Mouse (Mus musculus): ENCODE results near the gene Pnpla5.
A peak's percentile ranks its signal among the peaks of the same experiment; 100 is the strongest.
"Not testable (repeated sequence)": the region's sequence is repeated elsewhere in the genome, so short reads cannot be mapped to it uniquely, and the experiment has no call there.

Gene Pnpla5

DNA sequence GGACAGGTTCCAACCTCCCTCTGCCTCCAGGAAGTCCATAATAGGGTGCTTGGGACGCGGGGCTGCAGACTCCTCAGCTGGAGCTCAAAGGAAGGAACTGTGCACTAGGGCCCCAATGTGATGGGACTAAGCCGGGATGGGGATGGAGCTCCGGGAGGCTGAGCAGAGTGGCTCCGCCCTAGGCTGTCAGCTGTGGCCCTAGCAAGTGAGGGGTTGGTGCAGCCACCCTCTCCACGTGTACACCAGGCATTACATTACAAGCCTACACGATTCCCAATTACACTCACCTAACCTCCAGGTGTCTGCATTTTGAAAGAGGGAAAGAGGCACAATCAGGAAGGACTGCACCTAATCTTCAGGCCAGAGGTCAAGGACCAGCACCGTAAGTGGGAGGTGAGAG lies at the start of gene Pnpla5:
Gene Pnpla5 (minus strand): TSS at position 101 of the 400 bp plus-strand sequence.
- DNase-seq (ENCODE audit: low read depth), result no peak

DNA sequence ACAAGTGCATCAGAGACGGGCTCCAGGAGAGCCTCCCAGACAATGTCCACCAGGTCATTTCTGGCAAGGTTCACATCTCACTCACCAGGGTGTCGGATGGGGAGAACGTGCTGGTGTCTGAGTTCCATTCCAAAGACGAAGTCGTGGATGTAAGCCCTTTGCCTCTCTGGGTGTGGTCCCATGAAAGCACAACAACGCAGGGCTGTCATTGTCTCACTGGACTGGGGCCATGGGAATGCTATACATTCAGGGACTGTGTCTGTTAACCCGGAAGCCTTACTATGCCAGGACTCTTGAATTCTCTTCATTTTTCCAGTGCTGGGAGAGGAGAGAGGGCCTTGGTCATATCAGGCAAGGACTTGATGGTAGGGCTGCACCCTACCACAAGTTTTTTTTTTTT lies 48.2 kb upstream of the Pnpla5 start:
- DNase-seq (ENCODE audit: low read depth), result no peak

DNA sequence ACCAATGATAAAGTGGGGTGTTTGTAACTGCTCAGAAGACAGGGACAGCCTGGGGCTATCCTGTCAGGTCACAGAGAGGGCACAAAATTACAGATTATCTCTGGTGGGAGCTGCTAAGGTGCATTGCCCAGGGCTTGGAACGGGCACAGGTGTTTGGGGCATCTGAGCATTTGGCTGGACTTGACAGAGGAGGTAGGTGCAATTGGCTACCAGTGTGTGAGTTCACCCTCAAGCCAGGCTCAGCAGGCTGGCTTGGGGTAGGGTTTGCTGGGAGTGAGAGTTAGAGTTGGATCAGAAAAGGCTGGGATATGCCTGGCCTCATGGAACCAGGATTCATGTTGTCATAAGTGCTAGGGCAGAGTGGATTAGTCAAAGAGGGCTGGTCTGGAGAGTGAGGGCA lies 46.5 kb upstream of the Pnpla5 start:
- DNase-seq (ENCODE audit: low read depth), result no peak

DNA sequence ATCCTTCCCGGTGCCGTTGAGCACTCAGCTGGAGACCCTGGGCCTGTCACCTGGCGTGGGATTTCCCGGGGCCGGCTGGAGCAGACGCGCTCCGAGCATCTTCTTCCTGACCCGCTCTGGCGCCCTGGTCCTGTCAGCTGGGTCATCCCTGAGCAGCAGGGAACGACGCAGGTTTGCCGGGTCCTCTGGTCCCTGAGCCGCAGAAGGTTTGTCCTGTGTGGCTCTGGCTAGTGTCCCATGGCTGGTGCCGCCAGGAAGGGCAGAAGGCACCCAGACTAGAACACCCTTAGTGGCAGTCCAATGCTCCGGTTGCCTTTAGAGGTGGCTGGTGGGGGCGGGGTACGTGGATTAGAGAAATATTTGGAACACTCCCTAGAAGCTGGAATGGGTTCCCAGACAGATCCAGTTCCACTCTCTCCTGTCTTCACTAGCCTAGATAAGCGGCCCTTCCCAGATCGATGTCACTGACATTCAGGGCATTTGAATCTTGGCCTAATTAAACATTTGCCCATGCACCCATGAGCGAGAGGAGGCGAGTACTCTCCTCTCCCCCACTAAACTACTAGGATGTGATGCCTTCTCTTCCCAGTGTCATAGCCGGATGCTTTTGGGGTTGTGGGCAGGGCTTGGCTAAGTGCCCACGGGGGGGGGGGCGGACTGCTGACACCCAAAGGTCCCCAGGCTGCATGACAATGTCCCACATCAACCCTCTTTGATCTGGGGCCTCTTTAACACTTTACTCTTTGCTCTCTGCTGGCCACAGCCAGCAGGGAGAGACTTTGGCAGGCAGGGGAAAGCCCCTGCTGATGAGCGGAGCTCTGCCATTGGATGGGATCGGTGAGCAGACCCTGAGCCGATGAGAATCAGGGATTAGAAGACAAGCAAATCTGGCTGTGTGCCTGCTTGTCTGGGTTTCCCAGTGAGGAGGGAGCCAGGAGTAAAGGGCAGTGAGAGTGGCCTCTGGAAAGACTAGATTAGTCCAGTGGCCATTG lies 45.5 kb upstream of the Pnpla5 start:
- DNase-seq (ENCODE audit: low read depth), result no peak

DNA sequence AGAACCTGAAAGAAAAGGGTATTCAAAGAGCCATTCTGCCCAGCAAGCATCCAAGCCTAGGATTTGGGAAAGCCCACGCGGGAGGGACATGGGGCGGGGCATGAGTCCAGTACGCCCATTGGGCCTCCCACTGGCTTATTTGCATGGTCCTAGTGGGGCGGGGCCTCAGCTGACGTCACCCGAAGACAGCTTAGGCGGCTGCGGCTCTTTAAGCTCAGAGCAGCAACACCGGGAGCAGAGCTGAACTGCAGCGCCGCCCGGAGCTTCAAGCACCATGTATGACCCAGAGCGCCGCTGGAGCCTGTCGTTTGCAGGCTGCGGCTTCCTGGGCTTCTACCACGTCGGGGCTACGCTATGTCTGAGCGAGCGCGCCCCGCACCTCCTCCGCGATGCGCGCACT lies 44.6 kb upstream of the Pnpla5 start, which contains the start of gene Pnpla3:
Gene Pnpla3 (plus strand): TSS at position 238 of the 400 bp plus-strand sequence.
- DNase-seq (ENCODE audit: low read depth), result no peak

DNA sequence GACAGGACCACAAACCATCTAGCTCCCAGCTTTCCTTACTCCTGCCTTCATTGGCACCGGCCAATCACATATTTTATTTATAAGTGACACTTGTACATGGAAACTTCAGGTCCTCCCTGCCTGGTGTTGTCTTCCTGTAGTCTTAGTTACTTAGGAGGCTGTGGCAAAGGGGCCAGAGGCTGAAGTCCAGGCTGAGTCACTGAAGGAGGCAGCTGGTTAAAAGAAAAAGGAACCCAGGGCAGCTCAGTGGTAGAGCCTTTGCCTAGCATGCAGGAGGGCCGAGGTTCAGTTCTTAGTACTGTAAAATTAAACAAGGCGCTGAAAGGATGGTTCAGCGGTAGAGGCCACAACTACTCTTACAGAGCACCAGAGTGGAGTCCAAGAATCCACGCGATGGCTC lies 43.8 kb upstream of the Pnpla5 start:
- no peak for DNase-seq (ENCODE audit: low read depth)

DNA sequence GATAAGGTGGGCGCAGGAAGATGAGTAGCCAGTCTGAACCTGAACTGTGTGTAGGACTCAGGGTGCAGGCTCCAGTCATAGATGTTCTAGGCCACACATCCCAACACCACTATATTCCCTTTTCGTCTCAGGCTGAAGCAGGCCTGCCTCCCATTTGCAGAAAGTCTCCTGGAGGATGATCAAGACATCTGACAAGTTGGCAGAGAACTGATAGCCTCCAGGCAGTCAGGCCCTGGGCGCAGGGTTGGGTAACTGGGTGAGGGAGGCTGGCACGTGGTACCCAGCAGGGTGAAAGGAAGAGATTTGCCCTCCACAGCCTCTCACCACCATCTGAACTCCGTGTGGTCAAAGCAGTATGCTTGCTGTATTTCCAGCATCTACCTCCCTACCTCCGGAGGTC lies 38.9 kb upstream of the Pnpla5 start:
- DNase-seq (ENCODE audit: low read depth), result no peak

DNA sequence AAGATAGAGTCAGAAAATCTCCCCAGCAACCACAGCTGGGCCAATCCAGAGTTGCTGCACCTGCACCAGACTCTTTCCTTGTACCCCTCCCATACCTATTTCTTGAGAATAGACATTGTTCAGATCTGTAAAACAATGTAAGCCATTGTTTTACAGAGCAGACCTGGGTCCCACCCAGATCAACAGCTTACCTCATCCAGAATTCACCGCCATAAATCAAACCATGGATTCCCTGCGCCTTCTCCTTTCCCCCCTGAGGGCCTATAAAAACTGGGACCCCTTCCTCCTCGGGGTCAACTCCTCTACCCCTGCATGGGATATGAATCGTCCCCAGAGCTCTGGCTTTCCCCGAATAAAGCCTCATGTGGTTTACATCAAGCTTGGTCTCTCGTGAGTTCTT lies 34.6 kb upstream of the Pnpla5 start:
- not testable (repeated sequence) for DNase-seq (ENCODE audit: low read depth)

DNA sequence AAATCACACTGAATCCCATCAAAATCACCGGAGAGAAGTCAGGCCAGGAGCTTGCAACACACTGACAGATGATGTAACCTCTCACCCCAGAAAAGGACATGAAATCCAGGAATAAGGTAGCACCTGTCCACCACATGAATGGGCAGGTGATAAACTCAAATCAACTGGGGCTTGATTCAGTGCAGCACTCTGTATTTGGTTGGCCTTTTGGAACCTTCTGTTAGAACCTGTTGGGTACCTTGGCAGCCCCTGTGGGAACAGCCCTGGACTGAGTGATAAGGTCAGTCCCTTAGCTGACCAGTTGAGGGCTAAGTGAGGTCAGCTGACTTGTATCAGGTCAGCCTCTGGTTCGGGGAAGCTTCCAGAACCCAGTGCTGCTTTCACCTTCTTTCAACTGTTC lies 33.2 kb upstream of the Pnpla5 start:
- DNase-seq (ENCODE audit: low read depth), result no peak

DNA sequence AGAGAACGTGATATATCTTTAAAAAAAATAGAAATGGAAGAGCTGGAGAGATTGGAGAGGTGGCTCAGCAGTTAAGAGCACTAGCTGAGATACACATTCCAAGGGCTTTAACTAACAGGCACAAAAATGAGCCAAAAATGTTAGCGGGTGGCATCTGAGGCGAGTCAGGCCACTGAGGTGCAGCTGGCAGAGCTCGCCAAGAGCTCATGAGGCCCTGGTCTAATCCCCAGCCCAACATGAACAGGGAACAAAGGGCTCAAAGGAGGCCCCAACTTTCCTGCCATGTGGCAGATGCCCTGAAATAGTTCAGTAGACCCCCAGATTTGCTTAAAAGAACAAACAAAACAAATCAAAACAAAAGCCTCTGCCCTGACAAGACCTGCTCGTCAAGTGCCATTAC lies 18.0 kb upstream of the Pnpla5 start:
- DNase-seq (ENCODE audit: low read depth), result no peak

DNA sequence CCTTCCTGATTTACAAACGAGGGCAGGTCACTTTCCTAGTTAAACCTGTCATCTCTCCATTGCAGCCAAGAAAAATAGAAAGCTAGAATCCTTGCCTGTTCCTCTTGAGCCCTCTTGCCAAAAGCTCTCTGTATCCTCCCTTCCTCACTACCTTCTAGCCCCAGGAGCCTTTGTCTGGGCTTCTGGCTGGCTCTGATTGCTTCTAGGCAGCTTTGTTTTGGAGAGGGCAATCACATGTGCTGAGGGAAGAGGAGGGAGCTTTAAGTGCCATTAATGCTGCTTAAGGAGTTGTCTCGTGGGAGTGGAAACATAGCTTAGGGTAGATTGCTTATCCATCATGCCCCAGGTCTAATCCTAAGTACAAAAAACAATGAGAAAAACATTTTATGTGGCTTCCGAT lies 17.1 kb upstream of the Pnpla5 start:
- DNase-seq (ENCODE audit: low read depth), result no peak

DNA sequence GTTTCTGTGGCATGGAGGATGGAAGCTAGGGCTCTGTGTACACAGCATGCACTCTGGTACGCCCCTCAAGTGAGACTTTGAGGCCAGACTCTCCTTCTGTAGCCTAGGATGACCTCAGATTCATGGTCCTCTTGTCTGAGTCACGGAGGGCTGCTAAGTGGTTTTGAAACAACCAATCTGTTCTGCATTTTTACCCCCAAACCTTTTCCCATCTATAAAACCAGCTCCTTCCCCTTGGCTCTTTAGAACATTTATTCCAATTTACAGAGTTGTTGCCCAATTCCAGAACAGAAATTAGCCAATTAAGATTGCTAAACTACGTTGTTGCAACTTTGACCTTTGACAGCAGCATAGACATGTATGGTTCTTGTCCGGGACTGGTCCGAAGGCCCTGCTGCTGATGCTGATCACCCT lies 16.6 kb upstream of the Pnpla5 start:
- peak; percentile 56 for DNase-seq (ENCODE audit: low read depth)

DNA sequence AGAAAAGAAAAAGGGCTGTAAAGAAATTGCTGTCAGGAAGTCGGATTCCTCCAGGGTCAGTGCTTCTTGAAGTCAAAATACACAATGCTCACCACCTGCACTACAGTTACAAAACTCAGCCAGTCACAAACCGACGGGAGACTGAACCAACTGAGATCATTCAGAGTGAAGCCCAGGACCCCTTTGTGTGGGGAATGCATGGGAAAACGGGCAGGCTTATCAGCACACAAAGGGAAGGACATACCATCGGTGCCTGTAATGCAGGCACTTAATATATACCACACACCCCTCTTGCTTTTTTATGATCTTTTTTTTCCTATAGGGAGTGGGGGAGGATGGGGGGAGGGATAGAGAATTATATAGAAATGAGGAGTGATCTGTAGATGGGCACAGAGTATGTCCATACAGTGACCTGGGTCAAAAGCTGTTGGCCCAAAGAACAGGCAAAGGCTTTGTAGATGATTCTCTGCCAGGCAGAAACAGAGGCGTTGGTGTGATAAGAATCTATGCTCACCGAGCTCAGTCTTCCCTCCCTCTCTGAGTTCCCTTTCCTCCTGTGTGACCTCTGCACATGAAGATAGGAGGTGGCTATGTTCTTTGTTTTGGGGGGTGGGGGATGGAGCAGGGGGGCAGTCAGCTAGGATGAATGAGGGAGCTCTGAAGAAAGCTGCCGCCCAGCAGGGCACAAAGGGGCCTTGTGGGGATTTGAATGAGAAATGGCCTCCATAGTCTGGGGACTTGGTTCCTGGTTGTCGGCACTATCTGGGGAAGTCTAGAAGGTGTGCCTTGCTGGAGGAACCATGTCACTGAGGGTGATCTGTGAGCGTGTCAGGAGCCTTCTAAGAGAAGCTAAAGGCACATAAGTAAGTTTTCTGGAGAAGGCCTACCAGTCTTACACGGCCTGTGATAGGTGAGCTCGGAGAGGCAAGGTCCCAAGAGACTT lies 13.8 kb upstream of the Pnpla5 start:
- DNase-seq (ENCODE audit: low read depth), result peak; percentile 31

DNA sequence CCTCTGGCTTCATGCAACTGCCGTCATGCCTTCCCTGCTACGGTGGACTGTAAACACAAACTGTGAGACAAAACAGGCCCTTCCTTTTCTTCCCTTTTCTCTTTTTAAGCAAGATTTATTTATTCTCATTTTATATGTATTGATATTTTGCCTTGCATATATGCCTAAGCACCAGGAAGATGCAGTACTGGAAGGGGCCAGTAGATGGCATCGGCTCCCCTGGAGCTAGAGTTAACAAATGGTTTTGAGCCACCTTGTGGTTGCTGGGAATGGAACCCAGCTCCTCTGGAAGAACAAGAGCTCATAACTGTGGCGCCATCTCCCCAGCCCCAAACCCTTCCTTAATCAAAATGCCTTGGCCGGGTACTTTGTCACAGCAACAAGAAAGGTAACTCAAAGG lies 12.5 kb upstream of the Pnpla5 start:
- peak; percentile 69 for DNase-seq (ENCODE audit: low read depth)

DNA sequence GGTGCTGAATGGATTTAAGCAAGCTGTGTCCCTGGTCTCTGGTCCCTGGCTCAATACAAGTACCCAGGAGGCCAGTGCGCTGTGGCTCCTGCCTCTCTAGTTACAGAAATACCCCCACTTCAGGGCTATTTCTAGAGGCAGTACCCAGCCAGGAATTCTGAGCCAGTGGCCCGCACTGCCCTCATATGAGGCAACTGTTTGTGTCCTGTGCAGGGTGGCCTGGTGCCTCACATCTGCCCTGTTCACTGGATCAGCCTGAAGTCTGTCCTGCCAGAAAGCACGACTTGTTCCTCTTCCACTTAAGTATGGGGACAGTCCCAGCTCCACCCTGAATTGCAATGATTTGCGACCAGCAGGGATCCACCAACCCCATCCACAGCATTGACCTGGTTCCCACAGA lies 10.5 kb upstream of the Pnpla5 start:
- DNase-seq (ENCODE audit: low read depth), result no peak

DNA sequence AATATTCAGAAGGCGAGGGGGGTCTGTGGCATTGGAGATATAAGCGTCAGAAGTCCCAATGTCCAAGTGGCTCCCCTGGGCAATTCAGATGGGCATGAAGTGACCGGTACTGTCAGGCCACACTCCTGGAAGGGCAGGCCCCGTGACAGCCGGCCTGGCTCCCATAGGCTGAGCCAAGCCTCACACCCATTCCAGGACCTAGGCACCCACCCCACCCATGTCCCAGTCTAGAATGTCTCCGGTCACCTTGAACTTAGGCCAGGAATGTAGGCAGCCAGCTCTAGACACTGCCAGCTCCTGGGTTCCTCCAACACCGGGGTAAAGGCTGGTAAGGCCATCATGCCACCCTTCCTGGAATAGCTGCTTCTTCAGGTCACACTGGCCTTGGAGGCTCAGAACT lies 9.0 kb upstream of the Pnpla5 start:
- no peak for DNase-seq (ENCODE audit: low read depth)

DNA sequence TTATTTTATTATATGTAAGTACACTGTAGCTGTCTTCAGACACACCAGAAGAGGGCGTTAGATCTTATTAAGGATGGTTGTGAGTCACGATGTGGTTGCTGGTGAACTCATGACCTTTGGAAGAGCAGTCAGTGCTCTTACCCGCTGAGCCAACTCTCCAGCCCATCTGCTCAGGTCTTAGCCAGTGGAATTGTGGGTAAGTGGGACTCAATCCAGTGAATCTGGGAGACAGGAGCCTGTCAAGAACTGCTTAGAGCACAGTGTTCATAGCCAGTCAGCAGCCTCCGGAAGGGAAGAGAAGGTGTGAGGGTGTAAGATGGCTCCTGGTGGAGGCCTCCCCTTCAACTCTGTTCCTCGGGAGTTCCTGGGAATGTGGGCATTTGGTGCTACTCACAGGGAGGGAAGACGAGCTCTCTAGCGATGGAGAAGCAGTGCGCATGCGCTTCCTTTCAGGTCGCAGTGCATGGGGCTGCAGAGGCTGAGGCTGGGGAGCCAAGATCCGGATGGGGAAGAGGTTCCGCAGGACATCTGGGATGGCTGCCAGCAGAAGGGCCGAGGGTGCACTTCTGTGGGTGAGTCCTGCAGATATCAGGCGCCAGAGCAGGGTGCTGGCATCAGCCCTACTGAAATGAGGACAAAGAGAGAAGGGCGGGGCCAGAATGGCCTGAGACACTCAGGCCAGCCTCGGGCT lies 8.3 kb upstream of the Pnpla5 start:
- no peak for DNase-seq (ENCODE audit: low read depth)

DNA sequence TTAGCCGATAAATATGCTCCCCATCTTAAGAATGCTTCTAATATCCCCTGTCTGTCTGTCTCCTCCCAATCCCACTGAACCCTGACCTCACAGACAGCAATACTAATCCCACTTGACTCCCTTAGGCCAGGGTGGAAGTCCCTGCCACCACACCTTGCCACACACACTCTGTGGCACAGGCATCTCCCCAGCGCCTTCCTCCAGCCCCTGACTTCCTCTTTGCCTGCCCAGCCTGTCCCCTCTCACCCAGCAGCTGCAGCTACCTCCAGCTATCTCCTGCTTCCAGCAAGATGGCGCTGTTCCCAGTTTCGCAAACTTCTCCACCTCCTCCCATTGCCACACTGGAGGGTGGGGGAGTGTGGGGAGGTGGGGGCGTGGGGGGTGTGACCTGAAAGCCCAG lies 3.9 kb upstream of the Pnpla5 start:
- peak; percentile 47 for DNase-seq (ENCODE audit: low read depth)

DNA sequence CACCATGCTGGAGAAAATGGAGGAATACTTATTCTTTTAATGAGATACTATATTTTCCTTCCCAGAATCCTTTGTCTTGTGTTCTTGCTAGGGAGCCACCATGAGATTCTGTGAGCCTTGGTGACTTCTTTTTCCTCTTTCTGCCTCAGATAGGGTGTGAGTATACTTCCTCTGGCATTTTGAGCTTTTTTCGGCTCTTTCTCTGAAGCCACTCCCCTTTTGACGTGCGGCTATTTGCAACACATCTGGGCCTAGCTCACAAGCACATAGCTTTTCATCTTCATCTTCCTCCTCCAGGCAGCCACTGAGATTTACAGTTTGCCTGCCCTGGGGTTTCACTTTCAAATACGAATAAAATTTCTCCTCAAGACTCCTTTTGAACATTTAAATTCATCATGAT lies 3.5 kb upstream of the Pnpla5 start:
- peak; percentile 21 for DNase-seq (ENCODE audit: low read depth)

DNA sequence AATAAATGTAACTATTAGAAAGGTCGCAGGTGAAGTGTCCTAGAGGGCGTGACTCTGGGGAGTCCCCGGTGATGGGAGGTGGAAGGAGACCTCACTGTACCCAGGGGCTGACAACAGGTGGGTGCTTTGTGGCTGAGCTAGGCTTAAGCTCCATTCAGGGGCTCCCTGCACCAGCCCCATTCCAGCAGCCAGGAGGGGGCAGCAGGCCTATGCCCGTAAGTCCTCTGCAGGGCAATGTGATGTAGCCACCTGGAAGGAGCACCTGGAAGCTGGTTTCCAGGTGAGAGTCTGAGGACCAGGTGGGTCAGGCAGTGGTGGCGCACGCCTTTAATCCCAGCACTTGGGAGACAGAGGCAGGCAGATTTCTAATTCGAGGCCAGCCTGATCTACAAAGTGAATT lies 1.1 kb upstream of the Pnpla5 start:
- no peak for DNase-seq (ENCODE audit: low read depth)

DNA sequence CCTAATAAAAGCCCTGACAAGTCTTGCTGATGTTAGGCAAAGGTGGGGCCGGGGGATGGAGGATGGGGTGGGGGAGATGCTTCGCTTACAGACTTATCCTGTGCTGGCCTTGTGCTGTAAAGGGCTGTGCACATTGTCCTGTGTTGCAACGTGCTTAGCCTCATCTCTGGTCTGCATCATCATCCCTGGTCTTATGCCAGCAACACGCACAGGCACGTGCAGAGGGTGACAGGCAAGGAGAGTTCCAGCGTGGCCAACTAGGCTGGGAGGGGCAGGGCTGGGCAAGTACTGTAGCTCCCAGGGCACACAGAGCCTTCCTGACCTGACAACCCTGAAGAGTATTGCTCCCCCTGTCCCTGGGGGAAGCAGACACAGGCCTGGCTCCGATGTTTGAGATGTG lies 1.9 kb downstream of the Pnpla5 start:
- no peak for DNase-seq (ENCODE audit: low read depth)

DNA sequence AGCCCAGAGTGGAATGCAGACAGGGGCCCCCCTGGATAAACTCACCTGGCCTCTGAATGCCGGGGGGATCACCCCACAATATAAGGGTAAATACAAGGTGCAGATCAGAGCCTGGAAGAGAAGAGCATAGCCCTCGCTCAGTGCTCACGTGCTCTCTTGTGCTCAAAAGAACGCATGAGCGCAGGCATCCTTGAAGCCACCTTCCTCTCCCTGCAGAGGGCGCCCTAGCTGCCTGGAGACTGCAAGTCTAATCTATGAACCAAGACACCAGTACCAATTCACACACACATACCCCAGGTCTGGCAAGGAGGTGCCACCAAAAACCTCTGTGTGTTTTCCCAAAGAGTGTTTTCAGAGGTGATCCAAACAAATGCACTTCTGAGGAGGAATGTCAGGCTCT lies 2.4 kb downstream of the Pnpla5 start:
- DNase-seq (ENCODE audit: low read depth), result peak; percentile 35
